In genomic region chr16:10881231-10881962, GRCm38 (mm10) we compare ENCODE assay signal across 16 mouse cellular contexts. TPM values are rescaled to one million over a fixed set of nuclear protein-coding genes. Genes with fewer than 3 reads are reported as not detected.
DNase-seq lines count a peak whose midpoint lies in the region; ATAC-seq and TF ChIP-seq lines count a peak whose summit lies in the region.
"Had no signal": no experiment of that assay in that cellular context is flagged by ENCODE, and none has a peak within 500 bp of the region (broad histone marks: within the 10 kb centered on the region; RNA-seq: fewer than 3 reads in every experiment).

No protein-coding gene starts in this region.

- H3K27ac ChIP-seq in heart, embryonic 10.5 days: 0 out of 2 replicates have a peak overlapping the region, but pooled peaks have one; percentile 13
- H3K27ac ChIP-seq in midbrain, embryonic 16.5 days (ENCODE audit: low read length): no peak overlapping the region
- H3K27ac ChIP-seq in midbrain, embryonic 14.5 days (replicated peaks; ENCODE audit: low read depth, low read length): no peak overlapping the region
- H3K27ac ChIP-seq in embryonic facial prominence, embryonic 12.5 days: no peak overlapping the region
- no peak overlapping the region for H3K27ac ChIP-seq in neural tube, embryonic 14.5 days (ENCODE audit: low read depth, low read length)
- H3K27ac ChIP-seq in thymus, adult 2 months (ENCODE audit: control insufficient read depth, insufficient read depth, low read length): no peak overlapping the region
- H3K27ac ChIP-seq: limb, embryonic 15.5 days; midbrain, embryonic 12.5 days had no signal

- H3K9ac ChIP-seq in midbrain, embryonic 16.5 days (ENCODE audit: low read depth, low read length): no peak overlapping the region
- no peak overlapping the region for H3K9ac ChIP-seq in midbrain, embryonic 14.5 days (replicated peaks; ENCODE audit: low read length)
- H3K9ac ChIP-seq in embryonic facial prominence, embryonic 12.5 days: no peak overlapping the region
- no peak overlapping the region for H3K9ac ChIP-seq in neural tube, embryonic 14.5 days (replicated peaks; ENCODE audit: low read depth, low read length)
- H3K9ac ChIP-seq: limb, embryonic 15.5 days; midbrain, embryonic 12.5 days had no signal

- peaks cover 13% of the 10 kb centered on the region for H3K4me1 ChIP-seq in heart, embryonic 10.5 days
- H3K4me1 ChIP-seq in midbrain, embryonic 16.5 days (ENCODE audit: control insufficient read depth, insufficient read depth, low read length): no peaks in the 10 kb centered on the region
- H3K4me1 ChIP-seq in midbrain, embryonic 14.5 days (ENCODE audit: control insufficient read depth, insufficient read depth, low read length): no peaks in the 10 kb centered on the region
- peaks cover 7% of the 10 kb centered on the region; the same call in 1 of the 2 replicates for H3K4me1 ChIP-seq in embryonic facial prominence, embryonic 12.5 days
- H3K4me1 ChIP-seq in neural tube, embryonic 14.5 days (ENCODE audit: control insufficient read depth, insufficient read depth, low read length): no peaks in the 10 kb centered on the region
- H3K4me1 ChIP-seq in thymus, adult 2 months (replicated peaks; ENCODE audit: control insufficient read depth, insufficient read depth, low read length): peaks cover 9% of the 10 kb centered on the region
- H3K4me1 ChIP-seq: midbrain, embryonic 12.5 days had no signal

- peaks cover 7% of the 10 kb centered on the region for H3K27me3 ChIP-seq in heart, embryonic 10.5 days (ENCODE audit: insufficient read depth, poor library complexity, severe bottlenecking)
- no peaks in the 10 kb centered on the region for H3K27me3 ChIP-seq in midbrain, embryonic 16.5 days (ENCODE audit: control insufficient read depth, insufficient read depth, low read depth, low read length)
- no peaks in the 10 kb centered on the region for H3K27me3 ChIP-seq in midbrain, embryonic 14.5 days (ENCODE audit: control insufficient read depth, insufficient read depth, low read length)
- no peaks in the 10 kb centered on the region for H3K27me3 ChIP-seq in embryonic facial prominence, embryonic 12.5 days
- no peaks in the 10 kb centered on the region for H3K27me3 ChIP-seq in neural tube, embryonic 14.5 days (ENCODE audit: control insufficient read depth, insufficient read depth, low read length)
- no peaks in the 10 kb centered on the region for H3K27me3 ChIP-seq in thymus, adult 2 months (ENCODE audit: control insufficient read depth, insufficient read depth, low read length)
- H3K27me3 ChIP-seq: CH12.LX; limb, embryonic 15.5 days had no signal

- TF ChIP-seq CTCF in thymus, adult 2 months (IDR thresholded peaks at IDR 0.05; ENCODE audit: borderline replicate concordance, control insufficient read depth, extremely low read depth, insufficient read depth, low read length, poor library complexity): no peak

- H3K9me3 ChIP-seq in heart, embryonic 10.5 days: no peaks in the 10 kb centered on the region
- no peaks in the 10 kb centered on the region for H3K9me3 ChIP-seq in midbrain, embryonic 16.5 days (replicated peaks; ENCODE audit: control insufficient read depth, low read length, poor library complexity, severe bottlenecking)
- H3K9me3 ChIP-seq in midbrain, embryonic 14.5 days (ENCODE audit: control insufficient read depth, low read length): no peaks in the 10 kb centered on the region
- no peaks in the 10 kb centered on the region for H3K9me3 ChIP-seq in embryonic facial prominence, embryonic 12.5 days
- H3K9me3 ChIP-seq in neural tube, embryonic 14.5 days (ENCODE audit: control insufficient read depth, low read length): no peaks in the 10 kb centered on the region
- H3K9me3 ChIP-seq: limb, embryonic 15.5 days; midbrain, embryonic 12.5 days had no signal

- WGBS in heart, embryonic 10.5 days: 54% methylated on average over 4 of the region's 4 CpGs
- 53% methylated on average over 4 of the region's 4 CpGs for WGBS in midbrain, embryonic 16.5 days
- WGBS in midbrain, embryonic 14.5 days: 63% methylated on average over 4 of the region's 4 CpGs
- 30% methylated on average over 4 of the region's 4 CpGs for WGBS in embryonic facial prominence, embryonic 12.5 days
- 70% methylated on average over 4 of the region's 4 CpGs for WGBS in neural tube, embryonic 14.5 days
- WGBS in thymus, adult 2 months: 75% methylated on average over 4 of the region's 4 CpGs

- H3K36me3 ChIP-seq in heart, embryonic 10.5 days: no peaks in the 10 kb centered on the region
- no peaks in the 10 kb centered on the region for H3K36me3 ChIP-seq in midbrain, embryonic 16.5 days (ENCODE audit: control insufficient read depth, insufficient read depth, low read length)
- no peaks in the 10 kb centered on the region for H3K36me3 ChIP-seq in midbrain, embryonic 14.5 days (ENCODE audit: control insufficient read depth, insufficient read depth, low read length)
- no peaks in the 10 kb centered on the region for H3K36me3 ChIP-seq in embryonic facial prominence, embryonic 12.5 days
- no peaks in the 10 kb centered on the region for H3K36me3 ChIP-seq in neural tube, embryonic 14.5 days (ENCODE audit: control insufficient read depth, insufficient read depth, low read length)
- no peaks in the 10 kb centered on the region for H3K36me3 ChIP-seq in thymus, adult 2 months (ENCODE audit: control insufficient read depth, insufficient read depth, low read length)
- H3K36me3 ChIP-seq: limb, embryonic 15.5 days; midbrain, embryonic 12.5 days had no signal

- no peak overlapping the region for H3K4me2 ChIP-seq in midbrain, embryonic 16.5 days (ENCODE audit: low read length)
- no peak overlapping the region for H3K4me2 ChIP-seq in midbrain, embryonic 14.5 days (ENCODE audit: low read length)
- no peak overlapping the region for H3K4me2 ChIP-seq in embryonic facial prominence, embryonic 12.5 days (replicated peaks)
- no peak overlapping the region for H3K4me2 ChIP-seq in neural tube, embryonic 14.5 days (ENCODE audit: low read depth, low read length)
- H3K4me2 ChIP-seq: heart, embryonic 11.5 days; limb, embryonic 15.5 days; midbrain, embryonic 12.5 days had no signal

- no peak for DNase-seq in heart, embryonic 10.5 days (ENCODE audit: low spot score)
- no peak for DNase-seq in heart, postnatal 36 days
- no peak for DNase-seq in midbrain, embryonic 14.5 days
- no peak for DNase-seq in thymus, adult 2 months
- DNase-seq: gastrocnemius, postnatal 10 days; layer of hippocampus, postnatal 36 days; lung, postnatal 14 days; right cerebral cortex, postnatal 14 days; thymus, postnatal 25 days had no signal

- intact Hi-C loops in heart, postnatal 36 days (cut with DNase I): no loop called here

- TF ChIP-seq POLR2A in thymus, adult 2 months (IDR thresholded peaks at IDR 0.05; ENCODE audit: control insufficient read depth, extremely low read depth, insufficient read depth, low read length, poor library complexity): no peak

- peak; percentile 54; the same call in 1 of the 2 replicates for ATAC-seq in midbrain, embryonic 16.5 days
- no peak for ATAC-seq in midbrain, embryonic 14.5 days (ENCODE audit: low FRiP score, low TSS enrichment)
- peak; percentile 4; the same call in 1 of the 2 replicates for ATAC-seq in embryonic facial prominence, embryonic 12.5 days (ENCODE audit: insufficient number of reproducible peaks, insufficient read depth, low FRiP score, low TSS enrichment)
- peak; percentile 56; the same call in 1 of the 2 replicates for ATAC-seq in neural tube, embryonic 14.5 days (ENCODE audit: low read depth)

- H3K4me3 ChIP-seq in heart, embryonic 10.5 days: no peak overlapping the region
- H3K4me3 ChIP-seq in midbrain, embryonic 16.5 days (ENCODE audit: low read depth, low read length): no peak overlapping the region
- no peak overlapping the region for H3K4me3 ChIP-seq in midbrain, embryonic 14.5 days (replicated peaks; ENCODE audit: low read depth, low read length)
- H3K4me3 ChIP-seq in embryonic facial prominence, embryonic 12.5 days: no peak overlapping the region
- H3K4me3 ChIP-seq in neural tube, embryonic 14.5 days (ENCODE audit: low read depth, low read length): no peak overlapping the region
- no peak overlapping the region for H3K4me3 ChIP-seq in thymus, adult 2 months (ENCODE audit: control insufficient read depth, insufficient read depth, low read length)
- H3K4me3 ChIP-seq: limb, embryonic 15.5 days; midbrain, embryonic 12.5 days had no signal

RNA-seq across cellular contexts. Expression of gene Rmi2, which starts 46.5 kb away (rescaled TPM):
- 3.7 and 4.1 TPM in 2 replicates for polyA plus RNA-seq in heart, embryonic 10.5 days (2016; fragmentation: Nextera tagmentation; extraction: Ambion mirVana)
- under 1 TPM; 0.41 to 0.61 TPM for total RNA-seq in heart, postnatal 36 days (2021)
- 0.31 and 0.39 TPM in 2 replicates for polyA plus RNA-seq in midbrain, embryonic 16.5 days (2015; fragmentation: Nextera tagmentation; extraction: Ambion mirVana)
- polyA plus RNA-seq in midbrain, embryonic 14.5 days (2014; fragmentation: Nextera tagmentation; extraction: Ambion mirVana): 0.46 and 0.55 TPM in 2 replicates
- polyA plus RNA-seq in embryonic facial prominence, embryonic 12.5 days (2016; fragmentation: Nextera tagmentation; extraction: Ambion mirVana): 4.6 and 4.7 TPM in 2 replicates
- polyA plus RNA-seq in neural tube, embryonic 14.5 days (2014; fragmentation: Nextera tagmentation; extraction: Ambion mirVana): 0.31 and 0.44 TPM in 2 replicates
- 23.0 and 59.4 TPM in 2 replicates for polyA plus RNA-seq in thymus, adult 2 months (2012; rRNA removed)
